Mouse (Mus musculus) small intestine, adult 2 months (tissue): Measurements from ENCODE around the gene Zfp28.

Experiments used
- CTCF ChIP-seq: fragments of 200-500 bp; IDR thresholded peaks from 2 replicates; pipeline ENCODE4 v1.5.1; 2012; ENCODE audit warnings: low read depth, mild to moderate bottlenecking, control low read depth, inconsistent platforms, low read length, moderate library complexity, mixed read lengths; ENCODE audit not compliant: insufficient replicate concordance, insufficient read length; ENCODE audit errors: extremely low read depth
- POLR2A ChIP-seq: fragments of 200-500 bp; IDR thresholded peaks from 2 replicates; pipeline ENCODE4 v1.6.1; 2012; ENCODE audit warnings: low read depth, mild to moderate bottlenecking, control low read depth, inconsistent platforms, low read length, moderate library complexity

DNA sequence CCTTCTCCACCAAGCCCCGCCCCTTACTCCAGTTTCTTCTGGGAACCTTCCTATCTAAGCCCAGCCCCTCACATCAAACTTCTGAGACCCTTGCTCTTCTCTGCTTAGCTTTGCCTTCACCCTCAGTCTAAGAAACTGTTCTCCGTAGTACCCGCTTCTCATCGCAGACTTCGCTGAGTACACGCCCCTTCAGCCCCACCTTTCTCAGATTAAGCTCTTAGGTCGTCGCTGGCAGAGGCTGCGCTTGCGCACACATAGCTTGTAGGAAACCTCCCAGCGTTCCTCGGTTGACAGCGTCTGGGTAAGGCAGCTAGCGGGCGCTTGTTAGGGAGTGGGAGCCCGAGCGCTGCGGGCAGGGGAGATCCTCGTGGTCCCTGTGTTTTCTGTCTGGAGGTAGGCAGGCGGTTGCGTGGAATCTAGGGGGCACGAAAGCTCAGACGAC is 20.0 kb upstream of the Zfp28 start, which contains the start of gene Zfp78:
- TF ChIP-seq CTCF (no peak), POLR2A (no peak)
